Mouse (Mus musculus) limb, embryonic 13.5 days (tissue): ENCODE measurements at regions not wholly inside any gene's neighbourhood (a gene's known extent, or its start where the extent isn't known, plus 50 kb on each side); places are given as distances from the start of the nearest gene placed in this dataset.

Source experiments
- ATAC-seq: fragments of 200-750 bp; cut with Nextera tagmentation; 2 replicates; pipeline ENCODE4 v1.8.0; 2017; ENCODE audit warnings: low read depth, moderate number of reproducible peaks, moderate TSS enrichment; ENCODE audit not compliant: low FRiP score
- H3K27ac ChIP-seq: fragments of 300-500 bp; sonication (generic); 2 replicates; pipeline ENCODE4 v1.5.1; 2015; ENCODE audit warnings: inconsistent platforms, mild to moderate bottlenecking, moderate library complexity
- H3K27me3 ChIP-seq: fragments of 300-500 bp; sonication (generic); 2 replicates; pipeline ENCODE4 v1.6.1; 2015; ENCODE audit warnings: mild to moderate bottlenecking, inconsistent platforms
- H3K36me3 ChIP-seq: fragments of 300-500 bp; sonication (generic); 2 replicates; pipeline ENCODE4 v1.6.1; 2015; ENCODE audit warnings: inconsistent platforms, mild to moderate bottlenecking, moderate library complexity
- H3K4me1 ChIP-seq: fragments of 300-500 bp; sonication (generic); 2 replicates; pipeline ENCODE4 v1.6.1; 2015; ENCODE audit warnings: inconsistent platforms
- H3K4me2 ChIP-seq: fragments of 300-500 bp; sonication (generic); replicated peaks from 2 replicates; pipeline ENCODE4 v1.6.1; 2015; ENCODE audit warnings: inconsistent platforms, mild to moderate bottlenecking, moderate library complexity
- H3K4me3 ChIP-seq: fragments of 300-500 bp; sonication (generic); 2 replicates; pipeline ENCODE4 v1.5.1; 2015; ENCODE audit warnings: moderate library complexity, mild to moderate bottlenecking, inconsistent platforms
- H3K9ac ChIP-seq: fragments of 300-500 bp; sonication (generic); 2 replicates; pipeline ENCODE4 v1.6.1; 2015; ENCODE audit warnings: mild to moderate bottlenecking, inconsistent platforms
- H3K9me3 ChIP-seq: fragments of 300-500 bp; sonication (generic); 2 replicates; pipeline ENCODE4 v1.6.1; 2016; ENCODE audit warnings: inconsistent platforms
- WGBS: fragments of 180-500 bp; shearing (Covaris S2); methylation state at CpG from one replicate; pipeline ENCODE4 v1.1.7; 2015; 5-methylcytosine and 5-hydroxymethylcytosine counted together

- Histone ChIP-seq H3K27ac (no peak overlapping the region), H3K4me1 (peaks cover 14% of the 10 kb centered on the region), H3K36me3 (no peaks in the 10 kb centered on the region), H3K4me3 (no peak overlapping the region), H3K9me3 (no peaks in the 10 kb centered on the region), H3K9ac (no peak overlapping the region), H3K27me3 (no peaks in the 10 kb centered on the region), H3K4me2 (no peak overlapping the region)
- ATAC-seq: no peak
- 68% methylated on average over 6 of the region's 6 CpGs for WGBS
Observed at GRCm38 (mm10) chr14:105805762-105806161, 90.9 kb downstream of the Spry2 start.

- Histone ChIP-seq H3K36me3 (no peaks in the 10 kb centered on the region), H3K27me3 (no peaks in the 10 kb centered on the region), H3K27ac (no peak overlapping the region), H3K9me3 (no peaks in the 10 kb centered on the region), H3K4me3 (no peak overlapping the region), H3K9ac (no peak overlapping the region), H3K4me1 (peaks cover 16% of the 10 kb centered on the region), H3K4me2 (no peak overlapping the region)
- WGBS: 75% methylated on average over 5 of the region's 5 CpGs
- ATAC-seq: no peak
Observed at GRCm38 (mm10) chr14:105805362-105805761, 91.3 kb downstream of the Spry2 start.

GRCm38 (mm10) chr14:105804761-105805160 is 91.9 kb downstream of the Spry2 start:
- Histone ChIP-seq H3K4me2 (no peak overlapping the region), H3K4me3 (no peak overlapping the region), H3K9me3 (no peaks in the 10 kb centered on the region), H3K27me3 (no peaks in the 10 kb centered on the region), H3K27ac (no peak overlapping the region), H3K36me3 (no peaks in the 10 kb centered on the region), H3K9ac (no peak overlapping the region), H3K4me1 (peaks cover 22% of the 10 kb centered on the region)
- 67% methylated on average over 5 of the region's 5 CpGs for WGBS
- ATAC-seq: no peak

GRCm38 (mm10) chr14:105803281-105803680 is 93.3 kb downstream of the Spry2 start:
- Histone ChIP-seq H3K27me3 (no peaks in the 10 kb centered on the region), H3K4me1 (peaks cover 29% of the 10 kb centered on the region), H3K9ac (no peak overlapping the region), H3K4me3 (peak overlapping the region; percentile 18; the same call in 1 of the 2 replicates), H3K27ac (no peak overlapping the region), H3K9me3 (no peaks in the 10 kb centered on the region), H3K4me2 (peak overlapping the region; percentile 53), H3K36me3 (no peaks in the 10 kb centered on the region)
- no peak for ATAC-seq
- WGBS: 24% methylated on average over 7 of the region's 7 CpGs

- peaks cover 29% of the 10 kb centered on the region for H3K4me1 ChIP-seq
- H3K9me3 ChIP-seq: no peaks in the 10 kb centered on the region
- H3K4me3 ChIP-seq: peak overlapping the region; percentile 18; the same call in 1 of the 2 replicates
- 15% methylated on average over 18 of the region's 18 CpGs for WGBS
- ATAC-seq: no peak
- H3K36me3 ChIP-seq: no peaks in the 10 kb centered on the region
- no peaks in the 10 kb centered on the region for H3K27me3 ChIP-seq
- H3K27ac ChIP-seq: no peak overlapping the region
- peak overlapping the region; percentile 53 for H3K4me2 ChIP-seq
- H3K9ac ChIP-seq: no peak overlapping the region
Observed at GRCm38 (mm10) chr14:105802529-105803280, 93.9 kb downstream of the Spry2 start.

GRCm38 (mm10) chr14:105800142-105800925 is 96.3 kb downstream of the Spry2 start:
- Histone ChIP-seq H3K4me2 (peak overlapping the region; percentile 45), H3K27ac (peak overlapping the region; percentile 40; the same call in 1 of the 2 replicates)
- 30% methylated on average over 13 of the region's 13 CpGs for WGBS

GRCm38 (mm10) chr14:105799401-105799861 is 97.2 kb downstream of the Spry2 start:
- Histone ChIP-seq H3K27ac (no peak overlapping the region), H3K4me2 (peak overlapping the region; percentile 45), H3K9me3 (no peaks in the 10 kb centered on the region), H3K4me1 (peaks cover 27% of the 10 kb centered on the region), H3K4me3 (no peak overlapping the region), H3K36me3 (no peaks in the 10 kb centered on the region), H3K27me3 (no peaks in the 10 kb centered on the region), H3K9ac (no peak overlapping the region)
- 8% methylated on average over 3 of the region's 3 CpGs for WGBS
- peak; percentile 61 for ATAC-seq

More at GRCm38 (mm10) chr14:105800142-105800925, 96.3 kb downstream of the Spry2 start:
- H3K4me3 ChIP-seq: no peak overlapping the region
- no peaks in the 10 kb centered on the region for H3K9me3 ChIP-seq
- H3K27me3 ChIP-seq: no peaks in the 10 kb centered on the region
- no peak overlapping the region for H3K9ac ChIP-seq
- H3K36me3 ChIP-seq: no peaks in the 10 kb centered on the region
- no peak for ATAC-seq
- H3K4me1 ChIP-seq: peaks cover 29% of the 10 kb centered on the region

- Histone ChIP-seq H3K9me3 (peaks cover 3% of the 10 kb centered on the region; the same call in 1 of the 2 replicates), H3K4me2 (no peak overlapping the region), H3K27me3 (no peaks in the 10 kb centered on the region), H3K36me3 (no peaks in the 10 kb centered on the region), H3K4me1 (no peaks in the 10 kb centered on the region), H3K9ac (no peak overlapping the region), H3K4me3 (no peak overlapping the region), H3K27ac (no peak overlapping the region)
- WGBS: 75% methylated on average over 4 of the region's 4 CpGs
- no peak for ATAC-seq
Observed at GRCm38 (mm10) chr14:105793010-105793702, 103.5 kb downstream of the Spry2 start.

GRCm38 (mm10) chr14:105790441-105790840 is 106.2 kb downstream of the Spry2 start:
- Histone ChIP-seq H3K9ac (no peak overlapping the region), H3K4me2 (no peak overlapping the region), H3K4me1 (no peaks in the 10 kb centered on the region), H3K27me3 (no peaks in the 10 kb centered on the region), H3K9me3 (peaks cover 3% of the 10 kb centered on the region; the same call in 1 of the 2 replicates), H3K4me3 (no peak overlapping the region), H3K27ac (no peak overlapping the region), H3K36me3 (no peaks in the 10 kb centered on the region)
- 92% methylated on average over 4 of the region's 4 CpGs for WGBS
- ATAC-seq: no peak

- WGBS: 68% methylated on average over 5 of the region's 5 CpGs
- H3K27ac ChIP-seq: no peak overlapping the region
- no peaks in the 10 kb centered on the region for H3K9me3 ChIP-seq
- no peaks in the 10 kb centered on the region for H3K4me1 ChIP-seq
- no peaks in the 10 kb centered on the region for H3K36me3 ChIP-seq
- no peak overlapping the region for H3K4me3 ChIP-seq
- no peaks in the 10 kb centered on the region for H3K27me3 ChIP-seq
- no peak overlapping the region for H3K9ac ChIP-seq
- no peak for ATAC-seq
- H3K4me2 ChIP-seq: no peak overlapping the region
Observed at GRCm38 (mm10) chr14:105783428-105783827, 113.2 kb downstream of the Spry2 start.

GRCm38 (mm10) chr14:105779760-105780159 is 116.9 kb downstream of the Spry2 start:
- ATAC-seq: no peak
- 72% methylated on average over 3 of the region's 3 CpGs for WGBS
- no peaks in the 10 kb centered on the region for H3K9me3 ChIP-seq

GRCm38 (mm10) chr14:105779349-105779748 is 117.3 kb downstream of the Spry2 start:
- WGBS: 59% methylated on average over 4 of the region's 4 CpGs
- H3K9ac ChIP-seq: no peak overlapping the region
- ATAC-seq: no peak

More at GRCm38 (mm10) chr14:105779760-105780159, 116.9 kb downstream of the Spry2 start:
- Histone ChIP-seq H3K27me3 (no peaks in the 10 kb centered on the region), H3K27ac (no peak overlapping the region), H3K4me3 (no peak overlapping the region), H3K4me2 (no peak overlapping the region), H3K9ac (no peak overlapping the region), H3K36me3 (no peaks in the 10 kb centered on the region), H3K4me1 (no peaks in the 10 kb centered on the region)

More at GRCm38 (mm10) chr14:105779349-105779748, 117.3 kb downstream of the Spry2 start:
- no peak overlapping the region for H3K27ac ChIP-seq
- H3K4me2 ChIP-seq: no peak overlapping the region
- H3K9me3 ChIP-seq: no peaks in the 10 kb centered on the region
- H3K36me3 ChIP-seq: no peaks in the 10 kb centered on the region
- H3K27me3 ChIP-seq: no peaks in the 10 kb centered on the region
- H3K4me1 ChIP-seq: no peaks in the 10 kb centered on the region
- no peak overlapping the region for H3K4me3 ChIP-seq
